9 mouse cellular contexts compared by ENCODE assay signal in the genomic region with DNA sequence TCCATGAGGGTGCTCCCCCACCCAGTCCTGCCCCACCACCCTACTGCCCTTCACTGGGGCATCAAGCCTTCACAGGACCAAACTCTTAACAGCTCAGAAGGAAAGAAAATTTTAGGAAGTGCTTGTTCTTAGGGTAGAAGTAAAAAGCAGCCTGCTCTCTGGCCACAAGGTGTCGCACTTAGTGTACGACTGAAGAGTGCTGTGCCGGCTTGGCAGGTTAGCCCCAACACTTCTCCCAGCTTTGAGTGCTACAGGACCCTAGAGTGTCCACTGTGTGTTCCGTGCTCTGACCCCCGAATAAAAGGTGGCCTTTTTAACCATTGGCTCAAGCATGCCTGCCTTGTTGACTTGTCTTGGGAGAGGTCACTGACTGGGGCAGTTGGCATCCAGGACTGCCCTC. TPM values are rescaled to one million over a fixed set of nuclear protein-coding genes. Genes with fewer than 3 reads are reported as not detected.
DNase-seq lines count a peak whose midpoint lies in the region; ATAC-seq and TF ChIP-seq lines count a peak whose summit lies in the region.
"Had no signal": no experiment of that assay in that cellular context is flagged by ENCODE, and none has a peak within 500 bp of the region (broad histone marks: within the 10 kb centered on the region; RNA-seq: fewer than 3 reads in every experiment).

No protein-coding gene starts in this region.

- H3K4me2 ChIP-seq in kidney, postnatal 0 days (ENCODE audit: low read length), result no peak overlapping the region
- no peak overlapping the region for H3K4me2 ChIP-seq in liver, embryonic 12.5 days
- no peak overlapping the region for H3K4me2 ChIP-seq in neural tube, embryonic 13.5 days
- H3K4me2 ChIP-seq: embryonic facial prominence, embryonic 15.5 days had no signal

- peaks cover 1% of the 10 kb centered on the region; the same call in 1 of the 2 replicates for H3K4me1 ChIP-seq in heart, adult 2 months (ENCODE audit: control insufficient read depth, insufficient read depth, low read length)
- H3K4me1 ChIP-seq in kidney, postnatal 0 days (replicated peaks; ENCODE audit: insufficient read depth, low read length), result no peaks in the 10 kb centered on the region; the same call in 1 of the 2 replicates
- peaks cover 39% of the 10 kb centered on the region for H3K4me1 ChIP-seq in liver, embryonic 12.5 days
- peaks cover 17% of the 10 kb centered on the region for H3K4me1 ChIP-seq in neural tube, embryonic 13.5 days (replicated peaks)

- H3K79me2 ChIP-seq in heart, adult 2 months (replicated peaks; ENCODE audit: control insufficient read depth, insufficient read depth, low read length), result no peaks in the 10 kb centered on the region

- 5% methylated on average over 5 of the region's 5 CpGs for WGBS in heart, adult 2 months
- 2% methylated on average over 5 of the region's 5 CpGs for WGBS in kidney, postnatal 0 days
- WGBS in liver, embryonic 12.5 days (ENCODE audit: insufficient replicate concordance), result 10% methylated on average over 5 of the region's 5 CpGs
- WGBS in neural tube, embryonic 13.5 days, result 4% methylated on average over 5 of the region's 5 CpGs

- no peak overlapping the region for H3K4me3 ChIP-seq in heart, adult 2 months
- no peak overlapping the region for H3K4me3 ChIP-seq in kidney, postnatal 0 days (replicated peaks; ENCODE audit: low read depth, low read length)
- H3K4me3 ChIP-seq in liver, embryonic 12.5 days, result no peak overlapping the region
- H3K4me3 ChIP-seq in neural tube, embryonic 13.5 days, result no peak overlapping the region
- H3K4me3 ChIP-seq: embryonic facial prominence, embryonic 15.5 days had no signal

- H3K9me3 ChIP-seq in kidney, postnatal 0 days (replicated peaks; ENCODE audit: low read length), result no peaks in the 10 kb centered on the region
- no peaks in the 10 kb centered on the region for H3K9me3 ChIP-seq in liver, embryonic 12.5 days (replicated peaks)
- H3K9me3 ChIP-seq in neural tube, embryonic 13.5 days, result no peaks in the 10 kb centered on the region
- H3K9me3 ChIP-seq: embryonic facial prominence, embryonic 15.5 days had no signal

- no peaks in the 10 kb centered on the region for H3K36me3 ChIP-seq in heart, adult 2 months (ENCODE audit: control insufficient read depth, insufficient read depth, low read length)
- H3K36me3 ChIP-seq in kidney, postnatal 0 days (ENCODE audit: insufficient read depth, low read length), result peaks cover 26% of the 10 kb centered on the region
- peaks cover 59% of the 10 kb centered on the region for H3K36me3 ChIP-seq in liver, embryonic 12.5 days
- H3K36me3 ChIP-seq in neural tube, embryonic 13.5 days, result peaks cover 53% of the 10 kb centered on the region

- ATAC-seq in kidney, postnatal 0 days (replicated peaks; ENCODE audit: low FRiP score, low read depth), result peak; percentile 42; the same call in 1 of the 2 replicates
- ATAC-seq in liver, embryonic 12.5 days, result peak; percentile 19; the same call in 1 of the 2 replicates
- ATAC-seq in neural tube, embryonic 13.5 days (ENCODE audit: low read depth), result peak; percentile 66; the same call in 1 of the 2 replicates

- TF ChIP-seq CTCF in heart, adult 2 months (IDR thresholded peaks at IDR 0.05), result peak; percentile 83
- TF ChIP-seq CTCF in kidney, postnatal 0 days (IDR thresholded peaks at IDR 0.05; ENCODE audit: low read depth), result peak; percentile 86

- no peak overlapping the region for H3K9ac ChIP-seq in heart, adult 2 months (ENCODE audit: low read depth, low read length)
- no peak overlapping the region for H3K9ac ChIP-seq in kidney, postnatal 0 days (ENCODE audit: low read depth, low read length)
- no peak overlapping the region for H3K9ac ChIP-seq in liver, embryonic 12.5 days
- no peak overlapping the region for H3K9ac ChIP-seq in neural tube, embryonic 13.5 days
- H3K9ac ChIP-seq: embryonic facial prominence, embryonic 15.5 days had no signal

- peak; percentile 79 to 82 for DNase-seq in B cell, adult 2 months
- peak; percentile 84 for DNase-seq in adrenal gland, postnatal 10 days
- peak; percentile 73 for DNase-seq in embryo, embryonic 11.5 days (ENCODE audit: low read depth, low spot score)
- peak; percentile 64 to 69 for DNase-seq in heart, adult 2 months
- peak; percentile 93 for DNase-seq in kidney, postnatal 0 days (ENCODE audit: low spot score)
- peak; percentile 53 for DNase-seq in telencephalon, adult 2 months (ENCODE audit: low read depth, low spot score)

- 0 out of 2 replicates have a peak, but pooled peaks have one; percentile 57 for TF ChIP-seq EP300 in heart, adult 2 months (IDR thresholded peaks at IDR 0.05; ENCODE audit: insufficient read depth, low read depth, low read length)

- H3K27ac ChIP-seq in heart, adult 2 months, result no peak overlapping the region
- H3K27ac ChIP-seq in kidney, postnatal 0 days, result no peak overlapping the region
- H3K27ac ChIP-seq in liver, embryonic 12.5 days, result no peak overlapping the region
- no peak overlapping the region for H3K27ac ChIP-seq in neural tube, embryonic 13.5 days (replicated peaks)
- H3K27ac ChIP-seq: embryonic facial prominence, embryonic 15.5 days had no signal

- TF ChIP-seq POLR2A in heart, adult 2 months (IDR thresholded peaks at IDR 0.05; ENCODE audit: insufficient read depth, low read depth, low read length), result no peak

- H3K27me3 ChIP-seq in heart, adult 2 months (ENCODE audit: control insufficient read depth, insufficient read depth, low read length), result no peaks in the 10 kb centered on the region
- H3K27me3 ChIP-seq in kidney, postnatal 0 days (ENCODE audit: insufficient read depth, low read length), result no peaks in the 10 kb centered on the region
- no peaks in the 10 kb centered on the region for H3K27me3 ChIP-seq in liver, embryonic 12.5 days (replicated peaks)
- no peaks in the 10 kb centered on the region for H3K27me3 ChIP-seq in neural tube, embryonic 13.5 days
- H3K27me3 ChIP-seq: embryonic facial prominence, embryonic 15.5 days had no signal

- intact Hi-C loops in heart, adult 2 months (cut with DNase I), result loop anchor here (2.0 to 5.0 kb wide), 3 partner anchors 32 to 143 kb away; no protein-coding TSS in a partner anchor

RNA-seq across cellular contexts. Expression of gene C1qtnf12, which starts 2.8 kb away (rescaled TPM):
- 100 to 1,000 TPM; 117 to 132 TPM for total RNA-seq in adrenal gland, postnatal 10 days (2021)
- 10 to 100 TPM; 16.6 to 17.9 TPM for total RNA-seq in heart, adult 2 months (2021)
- polyA plus RNA-seq in heart, adult 2 months (2012; rRNA removed), result 17.2 and 21.8 TPM in 2 replicates
- 113 and 116 TPM in 2 replicates for polyA plus RNA-seq in kidney, postnatal 0 days (2015; fragmentation: Nextera tagmentation; extraction: Ambion mirVana)
- 45.0 and 48.8 TPM in 2 replicates for polyA plus RNA-seq in liver, embryonic 12.5 days (2016; fragmentation: Nextera tagmentation; extraction: Ambion mirVana)
- 10.6 and 19.0 TPM in 2 replicates for polyA plus RNA-seq in neural tube, embryonic 13.5 days (2015; fragmentation: Nextera tagmentation; extraction: Ambion mirVana)

RNA-seq across cellular contexts. Expression of gene Ube2j2, which starts 15.6 kb away (rescaled TPM):
- 10 to 100 TPM; 72.3 to 73.4 TPM for total RNA-seq in adrenal gland, postnatal 10 days (2021)
- 10 to 100 TPM; 55.8 to 56.7 TPM for total RNA-seq in heart, adult 2 months (2021)
- polyA plus RNA-seq in heart, adult 2 months (2012; rRNA removed), result 29.7 and 35.3 TPM in 2 replicates
- polyA plus RNA-seq in kidney, postnatal 0 days (2015; fragmentation: Nextera tagmentation; extraction: Ambion mirVana), result 99.7 and 108 TPM in 2 replicates
- polyA plus RNA-seq in liver, embryonic 12.5 days (2016; fragmentation: Nextera tagmentation; extraction: Ambion mirVana), result 106 and 111 TPM in 2 replicates
- 121 and 126 TPM in 2 replicates for polyA plus RNA-seq in neural tube, embryonic 13.5 days (2015; fragmentation: Nextera tagmentation; extraction: Ambion mirVana)

RNA-seq across cellular contexts. Expression of gene B3galt6, which starts 33.2 kb away (rescaled TPM):
- 1 to 10 TPM; 5.7 to 6.1 TPM for total RNA-seq in adrenal gland, postnatal 10 days (2021)
- total RNA-seq in heart, adult 2 months (2021), result 1 to 10 TPM; 2.5 to 3.0 TPM
- 2.7 and 3.6 TPM in 2 replicates for polyA plus RNA-seq in heart, adult 2 months (2012; rRNA removed)
- polyA plus RNA-seq in kidney, postnatal 0 days (2015; fragmentation: Nextera tagmentation; extraction: Ambion mirVana), result 14.3 and 14.5 TPM in 2 replicates
- 8.2 and 8.7 TPM in 2 replicates for polyA plus RNA-seq in liver, embryonic 12.5 days (2016; fragmentation: Nextera tagmentation; extraction: Ambion mirVana)
- 25.1 and 25.5 TPM in 2 replicates for polyA plus RNA-seq in neural tube, embryonic 13.5 days (2015; fragmentation: Nextera tagmentation; extraction: Ambion mirVana)

RNA-seq across cellular contexts. Expression of gene Sdf4, which starts 33.4 kb away (rescaled TPM):
- 100 to 1,000 TPM; 184 to 191 TPM for total RNA-seq in adrenal gland, postnatal 10 days (2021)
- total RNA-seq in heart, adult 2 months (2021), result 10 to 100 TPM; 79.2 to 91.0 TPM
- polyA plus RNA-seq in heart, adult 2 months (2012; rRNA removed), result 23.7 and 37.1 TPM in 2 replicates
- 178 and 183 TPM in 2 replicates for polyA plus RNA-seq in kidney, postnatal 0 days (2015; fragmentation: Nextera tagmentation; extraction: Ambion mirVana)
- 93.4 and 93.9 TPM in 2 replicates for polyA plus RNA-seq in liver, embryonic 12.5 days (2016; fragmentation: Nextera tagmentation; extraction: Ambion mirVana)
- polyA plus RNA-seq in neural tube, embryonic 13.5 days (2015; fragmentation: Nextera tagmentation; extraction: Ambion mirVana), result 132 and 139 TPM in 2 replicates

RNA-seq across cellular contexts. Expression of gene Tnfrsf4, which starts 54.4 kb away (rescaled TPM):
- total RNA-seq in adrenal gland, postnatal 10 days (2021), result 1 to 10 TPM; 1.9 TPM
- total RNA-seq in heart, adult 2 months (2021), result not detected
- 1.1 and 1.4 TPM in 2 replicates for polyA plus RNA-seq in heart, adult 2 months (2012; rRNA removed)
- polyA plus RNA-seq in kidney, postnatal 0 days (2015; fragmentation: Nextera tagmentation; extraction: Ambion mirVana), result 0.70 and 0.88 TPM in 2 replicates
- polyA plus RNA-seq in liver, embryonic 12.5 days (2016; fragmentation: Nextera tagmentation; extraction: Ambion mirVana), result 0.39 and 0.60 TPM in 2 replicates
- 0.77 and 1.2 TPM in 2 replicates for polyA plus RNA-seq in neural tube, embryonic 13.5 days (2015; fragmentation: Nextera tagmentation; extraction: Ambion mirVana)
